Mouse (Mus musculus) liver, adult 2 months (tissue): ENCODE measurements around the gene Lipm. TPM values are rescaled to one million over a fixed set of nuclear protein-coding genes. Genes with fewer than 3 reads are reported as not detected.

Experiments used
- DNase-seq: peaks from one replicate; pipeline ENCODE4 v3.0.0-alpha.2; 2011; ENCODE audit warnings: low read depth, low spot score; ENCODE audit errors: extremely low read depth
- H3K27ac ChIP-seq: fragments of 200-500 bp; replicated peaks from 2 replicates; pipeline ENCODE4 v1.5.1; 2012; ENCODE audit warnings: low read depth, mild to moderate bottlenecking, control low read depth, inconsistent platforms, low read length; ENCODE audit not compliant: insufficient read depth
- H3K27me3 ChIP-seq: fragments of 200-500 bp; 2 replicates; pipeline ENCODE4 v1.6.1; 2012; ENCODE audit warnings: mild to moderate bottlenecking, moderate library complexity, low read length, inconsistent platforms; ENCODE audit not compliant: control insufficient read depth, insufficient read depth
- H3K36me3 ChIP-seq: fragments of 200-500 bp; 2 replicates; pipeline ENCODE4 v1.6.1; 2012; ENCODE audit warnings: low read length, inconsistent platforms; ENCODE audit not compliant: control insufficient read depth, insufficient read depth
- H3K4me1 ChIP-seq: fragments of 200-500 bp; 2 replicates; pipeline ENCODE4 v1.6.1; 2011; ENCODE audit warnings: low read length; ENCODE audit not compliant: control insufficient read depth, insufficient read depth
- H3K4me3 ChIP-seq: fragments of 200-500 bp; 2 replicates; pipeline ENCODE4 v1.5.1; 2011; ENCODE audit warnings: low read depth, mild to moderate bottlenecking, control low read depth, low read length, moderate library complexity; ENCODE audit not compliant: insufficient read depth
- H3K79me2 ChIP-seq: fragments of 200-500 bp; 2 replicates; pipeline ENCODE4 v1.6.1; 2012; ENCODE audit warnings: inconsistent platforms, mild to moderate bottlenecking, low read length, moderate library complexity; ENCODE audit not compliant: control insufficient read depth, insufficient read depth
- H3K9ac ChIP-seq: fragments of 200-500 bp; 2 replicates; pipeline ENCODE4 v1.6.1; 2012; ENCODE audit warnings: low read depth, mild to moderate bottlenecking, control low read depth, inconsistent platforms, low read length
- CTCF ChIP-seq: fragments of 200-500 bp; IDR thresholded peaks from 2 replicates; pipeline ENCODE4 v1.5.1; 2011; ENCODE audit warnings: low read depth, low read length, control low read depth
- POLR2A ChIP-seq: fragments of 200-500 bp; IDR thresholded peaks from 2 replicates; pipeline ENCODE4 v1.6.1; 2011; ENCODE audit warnings: low read length, control low read depth; ENCODE audit not compliant: insufficient read depth; ENCODE audit errors: extremely low read depth
- WGBS: fragments of 180-500 bp; shearing (Covaris S2); methylation state at CpG from one replicate; pipeline ENCODE4 v1.1.7; 2018; 5-methylcytosine and 5-hydroxymethylcytosine counted together
- polyA plus RNA-seq: library from polyadenylated mRNA; depleted of rRNA; stranded (reverse); fragments of >200 nt; gene quantifications from 2 replicates; pipeline ENCODE4 v1.2.3, GENCODE M21; 2012
- total RNA-seq: library from RNA; depleted of rRNA; stranded (reverse); fragments of >200 nt; gene quantifications from 2 replicates; pipeline ENCODE4 v1.2.3, GENCODE M21; 2014

Lipm gene
- total and polyA plus RNA-seq, 2 experiments = not detected

GRCm38 (mm10) chr19:34151909-34152308 lies 51.2 kb downstream of the Lipm start:
- 76% methylated on average over 1 of the region's 1 CpGs for WGBS
- H3K9ac ChIP-seq = no peak overlapping the region
- peak; percentile 32 for DNase-seq

DNA sequence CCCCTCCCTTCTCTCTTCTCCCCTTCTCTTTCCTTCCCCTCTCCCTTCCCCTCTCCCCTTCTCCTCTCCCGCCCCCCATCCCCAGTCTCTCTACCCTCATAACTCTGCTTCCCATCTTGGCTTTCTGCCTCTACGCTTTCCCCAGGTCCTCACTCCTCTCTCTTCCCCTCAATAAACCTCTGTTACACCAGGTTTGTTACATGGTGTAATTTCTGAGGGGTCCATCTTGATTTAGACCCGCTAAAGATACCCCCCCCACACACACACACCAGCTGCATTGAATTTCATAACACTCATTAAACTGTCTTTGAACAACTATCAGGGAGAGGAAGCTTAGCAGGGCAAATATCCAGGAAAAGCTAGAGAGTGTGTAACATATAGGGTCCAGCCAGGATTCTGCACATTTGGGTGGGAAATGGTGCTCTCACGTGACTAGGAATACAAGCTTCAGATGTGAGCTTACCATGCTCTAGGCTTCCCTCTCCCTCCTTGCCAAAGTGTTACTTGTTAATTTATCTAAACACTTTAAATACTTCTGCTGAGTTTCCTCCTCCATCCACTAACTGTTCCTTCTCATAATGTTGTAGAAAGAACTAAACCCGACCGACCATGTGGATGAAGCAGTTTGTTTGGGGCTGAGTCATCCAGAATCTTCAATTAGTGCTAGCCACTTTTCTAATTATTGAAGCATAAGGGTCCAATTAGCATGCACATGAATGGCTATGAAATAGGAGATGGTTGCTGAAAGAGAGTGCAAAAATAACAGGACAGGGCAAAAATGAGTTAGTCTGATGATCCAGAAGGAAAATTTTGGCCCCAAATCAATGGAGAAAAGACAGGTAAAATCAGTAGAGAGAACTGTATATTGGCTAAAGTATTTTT lies 52.8 kb downstream of the Lipm start:
- Histone ChIP-seq H3K27ac (no peak overlapping the region), H3K9ac (no peak overlapping the region), H3K79me2 (no peaks in the 10 kb centered on the region), H3K36me3 (no peaks in the 10 kb centered on the region), H3K27me3 (no peaks in the 10 kb centered on the region), H3K4me3 (no peak overlapping the region), H3K4me1 (no peaks in the 10 kb centered on the region)
- no peak for DNase-seq
- WGBS = 83% methylated on average over 6 of the region's 6 CpGs
- TF ChIP-seq CTCF = no peak
- TF ChIP-seq POLR2A = no peak

More at GRCm38 (mm10) chr19:34151909-34152308, 51.2 kb downstream of the Lipm start:
- Histone ChIP-seq H3K27ac (no peak overlapping the region), H3K27me3 (no peaks in the 10 kb centered on the region), H3K4me1 (no peaks in the 10 kb centered on the region), H3K4me3 (no peak overlapping the region), H3K79me2 (no peaks in the 10 kb centered on the region), H3K36me3 (no peaks in the 10 kb centered on the region)
- TF ChIP-seq CTCF = peak; percentile 8; the same call in 1 of the 2 replicates
- TF ChIP-seq POLR2A = no peak

- Histone ChIP-seq H3K27me3 (no peaks in the 10 kb centered on the region; the same call in 1 of the 2 replicates), H3K36me3 (no peaks in the 10 kb centered on the region), H3K4me3 (no peak overlapping the region), H3K9ac (no peak overlapping the region), H3K79me2 (no peaks in the 10 kb centered on the region), H3K4me1 (peaks cover 4% of the 10 kb centered on the region; the same call in 1 of the 2 replicates), H3K27ac (no peak overlapping the region)
- TF ChIP-seq CTCF = no peak
- TF ChIP-seq POLR2A = no peak
- WGBS = 87% methylated on average over 5 of the region's 5 CpGs
- no peak for DNase-seq
Measured at GRCm38 (mm10) chr19:34162693-34163092, 62.0 kb downstream of the Lipm start.

DNA sequence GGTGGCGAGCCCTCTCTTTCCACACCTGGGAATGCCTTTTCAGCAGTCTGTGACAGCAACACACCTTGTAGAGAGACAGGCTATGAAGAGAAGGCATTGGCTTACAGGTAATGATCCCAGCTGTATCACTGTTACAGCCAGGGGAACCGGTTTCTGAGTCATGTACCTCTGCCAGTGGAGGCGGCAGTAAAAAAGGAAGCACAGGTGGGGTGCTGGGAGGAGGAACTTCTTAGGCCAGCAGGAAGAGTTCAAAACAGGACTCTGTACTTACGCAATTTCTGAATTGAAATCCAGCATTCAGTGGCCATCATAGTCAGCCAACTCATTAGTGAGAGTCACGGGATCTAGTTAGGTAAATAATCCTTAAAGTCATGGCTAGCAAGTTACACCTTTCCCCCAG lies 65.2 kb downstream of the Lipm start, which contains the start of gene Ankrd22:
Ankrd22 (minus strand) TSS at position 163 of the 400 bp plus-strand sequence.
- TF ChIP-seq CTCF (no peak), POLR2A (no peak)
- 34% methylated on average over 5 of the region's 5 CpGs for WGBS
- no peaks in the 10 kb centered on the region; the same call in 1 of the 2 replicates for H3K27me3 ChIP-seq
- no peak within 1 kb of the TSS for H3K4me3 ChIP-seq
- H3K27ac ChIP-seq = no peak within 1 kb of the TSS
- no peak within 1 kb of the TSS for H3K9ac ChIP-seq
- H3K79me2 ChIP-seq = no peaks in the 10 kb centered on the region
- peaks cover 4% of the 10 kb centered on the region; the same call in 1 of the 2 replicates for H3K4me1 ChIP-seq
- DNase-seq = peak; percentile 82
- H3K36me3 ChIP-seq = no peaks in the 10 kb centered on the region

- TF ChIP-seq POLR2A (no peak), CTCF (no peak)
- Histone ChIP-seq H3K9ac (no peak overlapping the region), H3K79me2 (no peaks in the 10 kb centered on the region), H3K27ac (no peak overlapping the region), H3K36me3 (no peaks in the 10 kb centered on the region), H3K27me3 (no peaks in the 10 kb centered on the region; the same call in 1 of the 2 replicates), H3K4me3 (no peak overlapping the region), H3K4me1 (peaks cover 4% of the 10 kb centered on the region; the same call in 1 of the 2 replicates)
- no peak for DNase-seq
- WGBS = 95% methylated on average over 4 of the region's 4 CpGs
Measured at GRCm38 (mm10) chr19:34166386-34166785, 65.7 kb downstream of the Lipm start.
